Mouse (Mus musculus) midbrain, embryonic 11.5 days (tissue): ENCODE measurements around the gene Sp6. TPM values are rescaled to one million over a fixed set of nuclear protein-coding genes. Genes with fewer than 3 reads are reported as not detected.
A peak's percentile ranks its signal among the peaks of the same experiment; 100 is the strongest.

Experiments
- ATAC-seq: fragments of 200-750 bp; cut with Nextera tagmentation; 2 replicates; pipeline ENCODE4 v1.8.0; 2017; ENCODE audit warnings: moderate TSS enrichment, moderate library complexity; ENCODE audit not compliant: low FRiP score
- DNase-seq: peaks from one replicate; pipeline ENCODE4 v3.0.0; 2015; ENCODE audit warnings: low spot score; ENCODE audit errors: missing footprints
- H3K27ac ChIP-seq: fragments of 300-500 bp; sonication (generic); 2 replicates; pipeline ENCODE4 v1.5.1; 2014; ENCODE audit warnings: low read depth, low read length
- H3K27me3 ChIP-seq: fragments of 300-500 bp; sonication (generic); 2 replicates; pipeline ENCODE4 v1.6.1; 2014; ENCODE audit warnings: mild to moderate bottlenecking, low read length, moderate library complexity, mixed read lengths; ENCODE audit not compliant: control insufficient read depth, insufficient read depth
- H3K36me3 ChIP-seq: fragments of 300-500 bp; sonication (generic); 2 replicates; pipeline ENCODE4 v1.6.1; 2014; ENCODE audit warnings: mild to moderate bottlenecking, low read length, moderate library complexity, mixed read lengths; ENCODE audit not compliant: control insufficient read depth, insufficient read depth
- H3K4me1 ChIP-seq: fragments of 300-500 bp; sonication (generic); 2 replicates; pipeline ENCODE4 v1.6.1; 2014; ENCODE audit warnings: low read length; ENCODE audit not compliant: control insufficient read depth, insufficient read depth
- H3K4me2 ChIP-seq: fragments of 300-500 bp; sonication (generic); 2 replicates; pipeline ENCODE4 v1.6.1; 2014; ENCODE audit warnings: mild to moderate bottlenecking, moderate library complexity
- H3K4me3 ChIP-seq: fragments of 300-500 bp; sonication (generic); 2 replicates; pipeline ENCODE4 v1.5.1; 2014; ENCODE audit warnings: low read depth, low read length
- H3K9ac ChIP-seq: fragments of 300-500 bp; sonication (generic); 2 replicates; pipeline ENCODE4 v1.6.1; 2014; ENCODE audit warnings: low read length
- H3K9me3 ChIP-seq: fragments of 300-500 bp; sonication (generic); 2 replicates; pipeline ENCODE4 v1.6.1; 2016; ENCODE audit warnings: low read length; ENCODE audit not compliant: control insufficient read depth
- WGBS: fragments of 180-500 bp; shearing (Covaris S2); extraction: QIAGEN DNeasy Blood & Tissue Kit; methylation state at CpG from one replicate; pipeline ENCODE4 v1.1.7; 2014; 5-methylcytosine and 5-hydroxymethylcytosine counted together
- polyA plus RNA-seq: library from polyadenylated mRNA; unstranded; fragments of >200 nt; fragmentation: Nextera tagmentation; extraction: Ambion mirVana; gene quantifications from 2 replicates; pipeline ENCODE4 v1.2.1, GENCODE M21; 2014

The Sp6 gene
- polyA plus RNA-seq, 1 experiment from 2014 or later: not detected

DNA sequence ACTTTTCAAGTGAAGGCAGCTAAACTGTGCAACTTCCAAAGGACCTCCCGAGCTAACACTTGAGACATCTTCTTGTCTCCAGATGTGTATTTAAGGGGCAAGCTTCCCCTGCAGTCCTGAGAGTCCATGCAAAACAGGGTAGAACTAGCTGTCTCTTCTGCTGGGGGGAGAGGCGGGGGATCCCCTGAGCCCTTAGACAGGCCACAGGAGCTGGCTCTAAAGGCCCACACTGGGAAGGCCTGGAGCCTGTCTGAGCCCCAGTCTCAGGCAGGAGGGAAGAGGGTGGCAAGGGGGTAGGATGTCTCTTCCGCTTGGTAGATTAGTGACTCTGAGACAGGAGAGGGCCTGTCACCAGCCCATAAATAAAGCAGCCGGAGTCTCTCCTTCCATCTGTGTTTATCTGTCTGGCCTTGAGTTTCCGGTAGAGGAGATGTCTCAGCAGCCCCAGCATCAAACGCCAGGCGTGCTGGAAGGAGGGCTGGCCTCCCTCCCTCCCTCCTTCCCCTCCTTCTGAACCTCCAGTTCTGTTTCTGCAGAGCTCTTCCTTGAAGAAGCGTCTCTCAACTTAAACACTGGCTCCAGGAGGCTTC, 20.4 kb upstream of the Sp6 start:
- Histone ChIP-seq H3K4me3 (no peak overlapping the region), H3K9me3 (no peaks in the 10 kb centered on the region), H3K27ac (no peak overlapping the region), H3K27me3 (peaks cover 7% of the 10 kb centered on the region), H3K9ac (no peak overlapping the region), H3K4me1 (peaks cover 20% of the 10 kb centered on the region), H3K36me3 (no peaks in the 10 kb centered on the region), H3K4me2 (no peak overlapping the region)
- DNase-seq (no peak), ATAC-seq (no peak)
- 51% methylated on average over 8 of the region's 8 CpGs for WGBS

GRCm38 (mm10) chr11:96995031-96995430, 18.2 kb upstream of the Sp6 start:
- Histone ChIP-seq H3K9me3 (no peaks in the 10 kb centered on the region), H3K36me3 (no peaks in the 10 kb centered on the region), H3K4me1 (peaks cover 14% of the 10 kb centered on the region), H3K9ac (no peak overlapping the region), H3K27ac (no peak overlapping the region), H3K27me3 (peaks cover 4% of the 10 kb centered on the region; the same call in 1 of the 2 replicates), H3K4me3 (no peak overlapping the region), H3K4me2 (no peak overlapping the region)
- 25% methylated on average over 5 of the region's 5 CpGs for WGBS
- ATAC-seq (no peak), DNase-seq (no peak)

DNA sequence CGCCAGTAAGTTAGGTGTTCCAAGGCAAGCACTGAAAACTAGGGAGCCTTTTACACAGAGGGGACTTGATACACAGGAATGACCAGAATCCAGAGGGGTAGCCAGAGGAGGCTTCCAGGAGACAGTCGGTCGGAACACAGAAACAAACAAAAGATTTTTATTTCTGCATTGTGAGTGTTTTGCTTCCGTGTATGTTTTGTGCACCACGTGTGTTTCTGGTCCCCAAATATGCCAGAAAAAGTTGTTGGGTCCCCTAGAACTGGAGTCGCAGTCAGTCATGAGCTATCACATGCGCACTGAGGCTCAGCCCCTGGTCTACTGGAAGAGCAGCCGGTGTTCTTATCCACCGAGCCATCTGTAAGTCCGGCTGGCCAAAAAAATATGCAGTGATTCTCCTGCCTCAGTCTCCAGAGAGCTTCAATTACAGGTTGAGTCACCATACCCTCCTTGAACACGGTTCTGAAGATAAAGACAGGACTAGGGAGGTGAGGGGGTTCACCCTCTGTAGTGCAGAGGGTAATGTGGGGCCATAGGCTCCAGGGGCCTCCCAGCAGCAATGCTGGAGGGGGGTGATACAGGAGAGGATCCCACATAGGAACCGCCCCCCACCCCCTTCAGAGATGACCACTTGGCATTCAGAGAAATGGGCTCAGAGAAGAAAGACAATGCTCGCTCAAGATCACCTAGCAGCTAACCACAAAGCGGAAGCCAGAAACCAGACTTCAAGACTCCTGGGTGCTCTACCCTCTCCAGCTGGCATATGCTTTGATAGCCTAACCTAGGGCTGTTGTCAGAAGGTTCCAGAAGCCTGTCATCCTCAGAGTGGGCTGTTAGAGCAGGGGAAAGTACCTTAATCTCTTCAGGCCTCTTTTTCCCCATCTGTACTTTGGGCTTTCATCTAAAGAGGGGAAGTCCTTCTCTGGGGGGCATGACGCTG, 17.1 kb upstream of the Sp6 start:
- H3K4me1 ChIP-seq: peaks cover 17% of the 10 kb centered on the region
- no peak for ATAC-seq
- H3K4me3 ChIP-seq: no peak overlapping the region
- H3K36me3 ChIP-seq: no peaks in the 10 kb centered on the region
- H3K9ac ChIP-seq: no peak overlapping the region
- H3K27me3 ChIP-seq: peaks cover 4% of the 10 kb centered on the region; the same call in 1 of the 2 replicates
- H3K4me2 ChIP-seq: no peak overlapping the region
- DNase-seq: peak; percentile 81
- no peak overlapping the region for H3K27ac ChIP-seq
- no peaks in the 10 kb centered on the region for H3K9me3 ChIP-seq
- WGBS: 75% methylated on average over 15 of the region's 15 CpGs

- WGBS: 6% methylated on average over 17 of the region's 17 CpGs
- H3K27ac ChIP-seq: peak overlapping the region; percentile 35; the same call in 1 of the 2 replicates
- H3K4me2 ChIP-seq: peak overlapping the region; percentile 63
- peak overlapping the region; percentile 30 for H3K4me3 ChIP-seq
- H3K4me1 ChIP-seq: peaks cover 17% of the 10 kb centered on the region
- H3K9me3 ChIP-seq: no peaks in the 10 kb centered on the region
- ATAC-seq (peak; percentile 40), DNase-seq (no peak)
- peak overlapping the region; percentile 77 for H3K9ac ChIP-seq
- H3K36me3 ChIP-seq: no peaks in the 10 kb centered on the region
- peaks cover 4% of the 10 kb centered on the region; the same call in 1 of the 2 replicates for H3K27me3 ChIP-seq
These were observed 16.3 kb upstream of the Sp6 start for GRCm38 (mm10) chr11:96996773-96997379.

DNA sequence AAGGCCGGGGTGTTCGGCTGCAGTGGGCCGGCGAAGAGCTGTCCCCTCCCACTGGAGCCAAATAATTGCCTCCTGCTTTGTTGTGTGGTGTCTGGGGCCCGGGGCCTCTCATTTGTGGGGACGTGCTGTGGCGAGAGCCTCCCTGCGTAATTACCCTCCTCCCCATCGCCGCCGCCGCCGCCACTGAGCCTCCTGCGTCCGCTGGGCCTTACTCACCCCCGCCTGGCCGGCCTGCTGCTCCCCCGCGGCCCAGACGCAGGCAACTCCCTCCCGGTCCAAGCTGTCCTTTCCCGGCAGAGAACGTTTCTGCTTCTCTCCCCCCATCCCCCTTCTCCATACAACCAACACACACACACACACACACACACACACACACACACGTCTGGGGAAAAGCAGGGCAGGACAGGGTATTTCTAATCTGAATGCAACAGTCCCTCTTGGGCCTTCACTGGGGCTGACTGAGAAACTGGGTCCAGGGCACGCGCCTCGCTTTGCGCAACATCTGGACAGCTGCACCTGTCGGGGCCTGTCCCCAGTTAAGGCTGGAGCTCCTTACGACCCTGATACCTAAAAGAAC, 15.7 kb upstream of the Sp6 start:
- Histone ChIP-seq H3K4me1 (peaks cover 17% of the 10 kb centered on the region), H3K4me3 (peak overlapping the region; percentile 30), H3K27ac (peak overlapping the region; percentile 35; the same call in 1 of the 2 replicates), H3K36me3 (no peaks in the 10 kb centered on the region), H3K27me3 (peaks cover 4% of the 10 kb centered on the region; the same call in 1 of the 2 replicates), H3K9ac (peak overlapping the region; percentile 77), H3K9me3 (no peaks in the 10 kb centered on the region), H3K4me2 (peak overlapping the region; percentile 63)
- DNase-seq (peak; percentile 95), ATAC-seq (peak; percentile 73)
- WGBS: 1% methylated on average over 30 of the region's 30 CpGs

- Histone ChIP-seq H3K36me3 (no peaks in the 10 kb centered on the region), H3K4me3 (no peak overlapping the region), H3K4me2 (no peak overlapping the region), H3K9me3 (no peaks in the 10 kb centered on the region), H3K4me1 (0 out of 2 replicates have a peak, but pooled peaks cover 3% of the 10 kb centered on the region), H3K27ac (no peak overlapping the region), H3K9ac (no peak overlapping the region), H3K27me3 (no peaks in the 10 kb centered on the region; the same call in 1 of the 2 replicates)
- peak; percentile 86 for DNase-seq
- WGBS: 35% methylated on average over 5 of the region's 5 CpGs
- no peak for ATAC-seq
These were observed 10.0 kb upstream of the Sp6 start for GRCm38 (mm10) chr11:97003170-97003569.

- no peaks in the 10 kb centered on the region for H3K9me3 ChIP-seq
- H3K27ac ChIP-seq: no peak overlapping the region
- 77% methylated on average over 9 of the region's 9 CpGs for WGBS
- H3K36me3 ChIP-seq: no peaks in the 10 kb centered on the region
- no peak overlapping the region for H3K4me2 ChIP-seq
- peaks cover 2% of the 10 kb centered on the region; the same call in 1 of the 2 replicates for H3K27me3 ChIP-seq
- no peaks in the 10 kb centered on the region for H3K4me1 ChIP-seq
- DNase-seq: no peak
- no peak overlapping the region for H3K9ac ChIP-seq
- no peak overlapping the region for H3K4me3 ChIP-seq
- no peak for ATAC-seq
These were observed 6.0 kb upstream of the Sp6 start for GRCm38 (mm10) chr11:97007093-97007794.

DNA sequence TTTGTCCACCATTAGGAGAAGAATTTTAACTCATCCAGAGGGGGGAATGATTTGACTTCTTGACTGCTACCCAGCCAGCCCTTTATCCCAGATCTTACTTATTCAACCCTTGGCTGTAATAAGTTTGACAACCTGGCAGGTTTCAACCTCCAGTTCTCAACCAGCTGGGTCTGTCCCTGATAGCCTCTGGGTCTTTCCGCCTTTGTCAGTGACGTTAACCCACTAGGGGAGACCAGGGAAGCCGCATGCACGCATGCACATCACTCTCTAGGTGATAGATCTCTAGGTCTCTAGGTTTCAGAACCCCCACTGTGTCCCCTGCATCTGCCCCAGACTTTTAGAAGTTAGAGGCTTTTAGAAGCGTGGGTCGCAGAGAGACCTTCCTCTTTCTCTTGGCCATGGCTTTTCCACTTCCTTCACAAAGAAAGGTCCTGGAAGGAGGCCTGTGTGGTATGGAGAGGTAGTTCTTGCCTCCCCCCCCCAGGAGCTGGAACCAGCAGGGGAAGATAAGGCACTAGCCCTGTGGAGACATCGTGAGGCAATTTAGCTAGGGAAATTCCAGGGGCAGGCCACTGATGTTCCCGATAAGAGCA, 3.9 kb upstream of the Sp6 start:
- no peaks in the 10 kb centered on the region for H3K4me1 ChIP-seq
- no peaks in the 10 kb centered on the region for H3K9me3 ChIP-seq
- DNase-seq: no peak
- H3K36me3 ChIP-seq: no peaks in the 10 kb centered on the region
- 59% methylated on average over 8 of the region's 8 CpGs for WGBS
- ATAC-seq: no peak
- no peak overlapping the region for H3K27ac ChIP-seq
- H3K4me2 ChIP-seq: no peak overlapping the region
- peaks cover 2% of the 10 kb centered on the region; the same call in 1 of the 2 replicates for H3K27me3 ChIP-seq
- no peak overlapping the region for H3K4me3 ChIP-seq
- H3K9ac ChIP-seq: no peak overlapping the region
